Mouse (Mus musculus) monocyte, adult 5-6 weeks (primary cell): ENCODE results near the gene Tsn. TPM values are rescaled to one million over a fixed set of nuclear protein-coding genes. Genes with fewer than 3 reads are reported as not detected.

Source experiments
- ATAC-seq: fragments of 153-309, 156-312 bp; replicated peaks from 2 replicates; pipeline ENCODE4 v1.8.0; 2017; ENCODE audit warnings: mild to moderate bottlenecking; ENCODE audit not compliant: low TSS enrichment, insufficient number of reproducible peaks, severe bottlenecking, poor library complexity, low FRiP score
- total RNA-seq: library from RNA; stranded (forward); fragments of 200-1000, 200-491, 200-594 nt; gene quantifications from 3 replicates; pipeline ENCODE4 v1.2.3, GENCODE M21; 2017

The Tsn gene
- total RNA-seq: 41.0 to 92.2 TPM (median 71.6 TPM) in 3 replicates

- ATAC-seq: no peak
Measured at GRCm38 (mm10) chr1:118311622-118312326, at the start of gene Tsn. Gene Tsn (minus strand): TSS chr1:118311739.

- ATAC-seq: no peak
Measured at GRCm38 (mm10) chr1:118359071-118359761, 47.7 kb upstream of the Tsn start.

GRCm38 (mm10) chr1:118349922-118350321 lies 38.4 kb upstream of the Tsn start:
- ATAC-seq: no peak

GRCm38 (mm10) chr1:118343649-118344435 lies 32.3 kb upstream of the Tsn start:
- no peak for ATAC-seq

GRCm38 (mm10) chr1:118337921-118338320 lies 26.4 kb upstream of the Tsn start:
- no peak for ATAC-seq

- ATAC-seq: no peak
Measured at GRCm38 (mm10) chr1:118335847-118336246, 24.3 kb upstream of the Tsn start.

- ATAC-seq: peak; percentile 63
Measured at GRCm38 (mm10) chr1:118334749-118335713, 23.5 kb upstream of the Tsn start.

- peak; percentile 95 for ATAC-seq
Measured at GRCm38 (mm10) chr1:118321661-118322201, 10.2 kb upstream of the Tsn start, which contains the start of gene Nifk. Gene Nifk (plus strand): TSS chr1:118321839.

GRCm38 (mm10) chr1:118320696-118321095 lies 9.2 kb upstream of the Tsn start:
- ATAC-seq: no peak

- ATAC-seq: peak; percentile 86
Measured at GRCm38 (mm10) chr1:118310780-118311621, 538 bp downstream of the Tsn start.

- ATAC-seq: no peak
Measured at GRCm38 (mm10) chr1:118297719-118298118, 13.8 kb downstream of the Tsn start.

GRCm38 (mm10) chr1:118296673-118297072 lies 14.9 kb downstream of the Tsn start:
- no peak for ATAC-seq

GRCm38 (mm10) chr1:118294826-118295225 lies 16.7 kb downstream of the Tsn start:
- ATAC-seq: no peak

GRCm38 (mm10) chr1:118294192-118294591 lies 17.3 kb downstream of the Tsn start:
- ATAC-seq: no peak

- no peak for ATAC-seq
Measured at GRCm38 (mm10) chr1:118292291-118292690, 19.2 kb downstream of the Tsn start.

GRCm38 (mm10) chr1:118275139-118275538 lies 36.4 kb downstream of the Tsn start:
- ATAC-seq: no peak

- ATAC-seq: no peak
Measured at GRCm38 (mm10) chr1:118251931-118252330, 59.6 kb downstream of the Tsn start.
